Mouse (Mus musculus) c-Kit-negative CD71-positive TER-119-positive erythroid progenitor cells, embryonic 14.5 days (primary cell): ENCODE results near the gene Sept3.

ENCODE experiments used
- DNase-seq: peaks from one replicate; pipeline ENCODE4 v3.0.0-alpha.2; 2013; ENCODE audit warnings: low read depth, low spot score

Sept3 gene

GRCm38 (mm10) chr15:82271201-82271600, 3.5 kb upstream of the Sept3 start:
- peak; percentile 53 for DNase-seq

GRCm38 (mm10) chr15:82272295-82272694, 2.4 kb upstream of the Sept3 start:
- DNase-seq: no peak

GRCm38 (mm10) chr15:82274927-82275901, 521 bp downstream of the Sept3 start:
- no peak for DNase-seq

- no peak for DNase-seq
These were observed 2.9 kb downstream of the Sept3 start for GRCm38 (mm10) chr15:82277591-82277990.

DNA sequence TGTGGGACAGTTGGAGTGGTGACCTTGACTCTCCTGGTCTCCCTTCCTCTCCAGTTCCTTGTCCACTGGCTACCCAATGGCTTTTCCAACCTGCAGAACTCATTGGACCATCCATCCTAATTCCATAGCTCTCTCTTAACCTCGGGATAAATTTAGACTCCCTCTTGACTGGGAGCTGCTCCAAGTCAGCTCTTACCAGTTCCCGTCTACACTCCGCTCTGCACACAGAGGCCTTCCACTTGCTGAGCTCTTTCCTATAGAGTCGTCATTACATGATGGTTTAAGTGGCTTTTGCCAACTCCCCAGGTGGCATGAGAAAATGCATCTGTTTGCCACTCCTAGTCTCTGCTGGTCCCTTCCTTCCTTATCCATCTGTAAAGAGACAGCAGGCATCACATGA, 5.9 kb downstream of the Sept3 start:
- DNase-seq: no peak

GRCm38 (mm10) chr15:82286157-82286556, 11.5 kb downstream of the Sept3 start:
- no peak for DNase-seq

- DNase-seq: no peak
These were observed 15.6 kb downstream of the Sept3 start for GRCm38 (mm10) chr15:82290252-82290651.

DNA sequence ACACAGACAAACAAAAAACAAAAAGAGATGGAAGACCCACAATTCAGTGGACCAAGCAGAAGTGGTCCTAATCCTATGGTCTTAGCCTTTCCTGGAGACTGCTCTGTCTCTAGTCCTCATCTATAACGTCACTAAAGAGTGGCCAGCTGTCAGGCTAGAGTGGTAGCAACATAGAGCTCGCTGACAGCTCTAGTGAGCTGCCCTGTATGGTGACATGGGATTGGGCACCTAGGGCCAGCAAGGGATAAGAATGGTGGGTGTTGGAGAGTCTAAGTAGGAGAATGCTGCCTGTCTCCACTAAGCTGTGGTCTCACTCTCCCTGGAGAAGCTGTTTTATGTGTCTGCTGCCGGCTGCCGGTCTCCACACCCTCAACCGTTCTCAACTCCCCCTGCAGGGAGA, 18.2 kb downstream of the Sept3 start:
- no peak for DNase-seq

- no peak for DNase-seq
These were observed 18.6 kb downstream of the Sept3 start for GRCm38 (mm10) chr15:82293271-82293711.

- DNase-seq: no peak
These were observed 19.4 kb downstream of the Sept3 start for GRCm38 (mm10) chr15:82294059-82294458.

GRCm38 (mm10) chr15:82298764-82299561, 24.3 kb downstream of the Sept3 start, which contains the start of gene Wbp2nl:
Gene Wbp2nl (plus strand): TSS chr15:82298954.
- DNase-seq: no peak

GRCm38 (mm10) chr15:82307107-82307506, 32.4 kb downstream of the Sept3 start:
- DNase-seq: no peak

- DNase-seq: no peak
These were observed 33.7 kb downstream of the Sept3 start for GRCm38 (mm10) chr15:82308416-82308815.

DNA sequence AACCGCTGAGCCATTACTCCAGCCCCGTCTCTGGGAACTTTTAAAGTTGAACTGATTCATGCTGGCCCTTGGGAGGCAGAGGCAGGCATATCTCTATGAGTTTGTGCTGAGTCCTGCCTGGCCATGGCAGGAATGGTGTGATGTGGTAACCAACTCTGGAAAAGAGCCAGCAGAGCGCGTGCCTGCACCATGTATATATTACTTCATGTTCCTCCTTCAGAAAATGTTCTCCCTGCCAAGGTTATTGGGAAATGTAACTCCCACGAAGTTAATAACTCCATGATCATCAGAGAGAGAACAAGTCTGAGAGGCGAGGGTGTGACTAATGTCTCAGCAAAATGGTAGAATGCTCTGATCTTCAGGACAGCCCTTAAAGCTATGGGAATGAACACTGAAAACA, 43.1 kb downstream of the Sept3 start:
- no peak for DNase-seq

GRCm38 (mm10) chr15:82319613-82320012, 44.9 kb downstream of the Sept3 start:
- no peak for DNase-seq

- DNase-seq: no peak
These were observed 47.5 kb downstream of the Sept3 start for GRCm38 (mm10) chr15:82322195-82322594.

- DNase-seq: no peak
These were observed 50.7 kb downstream of the Sept3 start for GRCm38 (mm10) chr15:82325382-82325781.

DNA sequence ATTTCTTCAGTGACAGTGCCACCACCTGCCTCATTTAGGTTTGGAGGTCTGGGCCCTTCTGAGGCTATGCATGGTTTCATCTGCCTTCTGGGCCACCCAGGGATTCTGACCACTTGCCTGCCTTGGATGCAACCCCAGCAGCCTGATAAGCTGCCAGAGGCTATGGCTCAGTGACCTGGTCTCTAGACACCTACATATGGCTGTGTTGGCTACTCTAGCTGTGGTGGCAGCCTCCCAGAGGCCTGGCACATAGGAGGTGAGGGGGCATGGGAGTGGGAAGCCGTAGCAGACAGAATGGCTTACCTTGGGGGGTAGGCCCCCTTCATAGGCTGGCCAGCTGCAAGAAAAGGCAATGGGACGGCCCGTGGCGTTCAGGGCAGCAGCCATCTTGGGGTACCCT, 60.5 kb downstream of the Sept3 start:
- no peak for DNase-seq

DNA sequence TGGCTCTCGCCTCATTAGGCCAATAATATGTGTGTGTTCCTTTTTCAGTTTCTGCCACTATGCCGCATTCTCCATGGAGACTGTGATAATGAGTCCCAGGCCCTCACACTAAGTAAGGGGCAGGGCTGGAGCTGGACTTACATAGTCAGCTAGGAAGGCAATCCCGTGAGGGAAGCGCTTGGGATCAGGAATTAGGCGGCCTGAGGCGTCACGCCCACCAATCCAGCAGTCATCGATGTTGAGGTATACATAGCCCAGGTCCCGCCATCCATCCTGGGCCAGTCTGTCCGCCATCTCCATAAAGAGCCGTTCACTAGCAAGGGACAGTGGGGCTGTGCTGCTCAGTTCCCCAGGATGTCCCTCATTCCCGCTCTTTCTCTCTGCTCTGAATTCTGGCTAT, 61.9 kb downstream of the Sept3 start:
- no peak for DNase-seq

DNA sequence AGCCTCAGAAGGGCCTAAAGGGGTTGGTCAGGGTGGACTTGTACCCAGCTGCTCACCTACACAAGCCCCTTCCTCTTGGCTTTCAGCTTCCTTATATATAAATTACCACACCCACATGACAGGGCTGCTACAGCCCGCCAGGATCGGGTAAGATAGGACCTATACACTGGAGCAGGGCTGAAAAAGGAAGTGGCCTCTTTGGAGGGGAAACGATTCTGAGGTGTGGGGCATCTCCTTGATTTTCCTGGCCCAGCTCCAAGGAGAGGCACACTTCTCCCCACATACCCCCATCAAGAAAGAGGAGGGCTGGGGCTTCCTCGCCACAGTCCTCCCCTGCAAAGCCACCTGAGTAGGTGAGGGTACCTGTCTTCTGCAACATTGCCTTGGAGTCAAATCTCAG, 63.2 kb downstream of the Sept3 start:
- DNase-seq: peak; percentile 27

- DNase-seq: peak; percentile 99
These were observed 64.0 kb downstream of the Sept3 start, which contains the start of the genes Naga, Pheta2 and Smdt1 for GRCm38 (mm10) chr15:82338593-82339112. Gene Naga (minus strand): TSS chr15:82338925. Gene Pheta2 (plus strand): TSS chr15:82338942. Gene Smdt1 (plus strand): TSS chr15:82338959.

DNA sequence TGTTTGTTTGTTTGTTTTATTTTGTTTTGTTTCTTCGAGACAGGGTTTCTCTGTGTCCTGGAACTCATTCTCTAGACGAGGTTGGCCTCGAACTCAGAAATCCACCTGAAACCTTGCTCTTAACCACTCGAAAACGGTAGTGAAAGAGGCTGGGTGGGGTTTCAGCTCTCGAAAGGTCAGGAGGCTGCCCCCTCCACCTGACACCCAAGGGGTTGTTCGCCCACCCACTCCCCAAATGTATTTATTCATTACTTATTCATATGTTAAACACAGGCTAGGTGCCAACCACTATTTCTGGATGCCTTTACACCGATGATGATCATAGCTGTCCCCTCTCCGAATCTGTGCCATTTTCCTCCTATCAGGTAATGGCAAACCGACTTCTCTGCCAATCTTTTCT, 64.5 kb downstream of the Sept3 start:
- DNase-seq: no peak
